16 mouse cellular contexts compared by ENCODE assay signal in genomic region chr3:50674860-50675566, GRCm38 (mm10).
DNase-seq lines count a peak whose midpoint lies in the region; ATAC-seq and TF ChIP-seq lines count a peak whose summit lies in the region.
"Had no signal": no experiment of that assay in that cellular context is flagged by ENCODE, and none has a peak within 500 bp of the region (broad histone marks: within the 10 kb centered on the region; RNA-seq: fewer than 3 reads in every experiment).

No protein-coding gene starts in this region.

- H3K9me3 ChIP-seq in intestine, embryonic 16.5 days (ENCODE audit: control insufficient read depth, low read length): no peaks in the 10 kb centered on the region
- no peaks in the 10 kb centered on the region for H3K9me3 ChIP-seq in stomach, embryonic 15.5 days
- H3K9me3 ChIP-seq: embryonic facial prominence, embryonic 12.5 days; forebrain, embryonic 15.5 days; heart, embryonic 12.5 days; hindbrain, embryonic 15.5 days had no signal

- DNase-seq in thymus, adult 2 months: no peak
- no peak for DNase-seq in thymus, postnatal 25 days
- DNase-seq in liver: no peak
- no peak for DNase-seq in right cerebral cortex, postnatal 25 days
- DNase-seq: adrenal gland, postnatal 10 days; cerebellum, adult 11 months; cerebellum, adult 8-10 months; cerebellum, postnatal 25 days; gastrocnemius, postnatal 10 days had no signal

- no peak overlapping the region for H3K4me3 ChIP-seq in thymus, adult 2 months (ENCODE audit: control insufficient read depth, insufficient read depth, low read length)
- H3K4me3 ChIP-seq in intestine, embryonic 16.5 days (ENCODE audit: low read length): no peak overlapping the region
- H3K4me3 ChIP-seq in stomach, embryonic 15.5 days (replicated peaks): no peak overlapping the region
- H3K4me3 ChIP-seq: embryonic facial prominence, embryonic 12.5 days; forebrain, embryonic 15.5 days; heart, embryonic 12.5 days; hindbrain, embryonic 15.5 days had no signal

- H3K36me3 ChIP-seq in thymus, adult 2 months (ENCODE audit: control insufficient read depth, insufficient read depth, low read length): no peaks in the 10 kb centered on the region
- no peaks in the 10 kb centered on the region for H3K36me3 ChIP-seq in intestine, embryonic 16.5 days (ENCODE audit: control insufficient read depth, insufficient read depth, low read length)
- no peaks in the 10 kb centered on the region for H3K36me3 ChIP-seq in stomach, embryonic 15.5 days
- H3K36me3 ChIP-seq: embryonic facial prominence, embryonic 12.5 days; forebrain, embryonic 15.5 days; heart, embryonic 12.5 days; hindbrain, embryonic 15.5 days had no signal

- peak overlapping the region; percentile 83 for H3K27ac ChIP-seq in thymus, adult 2 months (ENCODE audit: control insufficient read depth, insufficient read depth, low read length)
- no peak overlapping the region for H3K27ac ChIP-seq in intestine, embryonic 16.5 days (ENCODE audit: low read length)
- no peak overlapping the region for H3K27ac ChIP-seq in stomach, embryonic 15.5 days
- H3K27ac ChIP-seq: embryonic facial prominence, embryonic 12.5 days; forebrain, embryonic 15.5 days; hindbrain, embryonic 15.5 days had no signal

- WGBS in thymus, adult 2 months: 31% methylated on average over 4 of the region's 4 CpGs
- 77% methylated on average over 4 of the region's 4 CpGs for WGBS in intestine, embryonic 16.5 days
- WGBS in stomach, embryonic 15.5 days: 71% methylated on average over 4 of the region's 4 CpGs

- no peak overlapping the region for H3K9ac ChIP-seq in intestine, embryonic 16.5 days (ENCODE audit: low read depth, low read length)
- no peak overlapping the region for H3K9ac ChIP-seq in stomach, embryonic 15.5 days
- H3K9ac ChIP-seq: embryonic facial prominence, embryonic 12.5 days; forebrain, embryonic 15.5 days; heart, embryonic 12.5 days; hindbrain, embryonic 15.5 days had no signal

- no peak for TF ChIP-seq CTCF in thymus, adult 2 months (IDR thresholded peaks at IDR 0.05; ENCODE audit: borderline replicate concordance, control insufficient read depth, extremely low read depth, insufficient read depth, low read length, poor library complexity)

- no peaks in the 10 kb centered on the region for H3K27me3 ChIP-seq in thymus, adult 2 months (ENCODE audit: control insufficient read depth, insufficient read depth, low read length)
- H3K27me3 ChIP-seq in intestine, embryonic 16.5 days (replicated peaks; ENCODE audit: control insufficient read depth, insufficient read depth, low read length): no peaks in the 10 kb centered on the region
- no peaks in the 10 kb centered on the region for H3K27me3 ChIP-seq in stomach, embryonic 15.5 days (replicated peaks)
- H3K27me3 ChIP-seq: embryonic facial prominence, embryonic 12.5 days; forebrain, embryonic 15.5 days; heart, embryonic 12.5 days; hindbrain, embryonic 15.5 days had no signal

- peaks cover 18% of the 10 kb centered on the region for H3K4me1 ChIP-seq in thymus, adult 2 months (replicated peaks; ENCODE audit: control insufficient read depth, insufficient read depth, low read length)
- H3K4me1 ChIP-seq in intestine, embryonic 16.5 days (ENCODE audit: control insufficient read depth, insufficient read depth, low read length): no peaks in the 10 kb centered on the region
- no peaks in the 10 kb centered on the region for H3K4me1 ChIP-seq in stomach, embryonic 15.5 days

- peak; percentile 99 for ATAC-seq in intestine, embryonic 16.5 days
- ATAC-seq in stomach, embryonic 15.5 days (ENCODE audit: insufficient read depth, low FRiP score, low read depth): peak; percentile 65
- no peak for ATAC-seq in frontal cortex, adult (ENCODE audit: low TSS enrichment)
- ATAC-seq: forebrain, embryonic 15.5 days had no signal

- no peak for TF ChIP-seq POLR2A in thymus, adult 2 months (IDR thresholded peaks at IDR 0.05; ENCODE audit: control insufficient read depth, extremely low read depth, insufficient read depth, low read length, poor library complexity)

- H3K4me2 ChIP-seq in intestine, embryonic 16.5 days (ENCODE audit: low read depth, low read length): no peak overlapping the region
- no peak overlapping the region for H3K4me2 ChIP-seq in stomach, embryonic 15.5 days
- H3K4me2 ChIP-seq: embryonic facial prominence, embryonic 12.5 days; forebrain, embryonic 15.5 days; heart, embryonic 12.5 days; hindbrain, embryonic 15.5 days had no signal
